Mouse (Mus musculus): ENCODE measurements around the gene Naa60. TPM values are rescaled to one million over a fixed set of nuclear protein-coding genes. Genes with fewer than 3 reads are reported as not detected.
"Not testable (repeated sequence)": the region's sequence is repeated elsewhere in the genome, so short reads cannot be mapped to it uniquely, and the experiment has no call there.

The Naa60 gene
- total RNA-seq (2021), result 10 to 100 TPM; 31.5 to 34.3 TPM
- long read RNA-seq, experiment 1, transcript Naa60-212 (7 exons, 2,424 nt), result major isoform, 10 of 29 reads
- long read RNA-seq, experiment 1, partial matches to known transcripts, result 4 of 29 reads
- long read RNA-seq, experiment 1, other reads (novel, unspliced or antisense), result 14 of 29 reads
- long read RNA-seq, experiment 2, transcript Naa60-212 (7 exons, 2,424 nt), result major isoform, 20 of 29 reads
- long read RNA-seq, experiment 2, partial matches to known transcripts, result 3 of 29 reads
- long read RNA-seq, experiment 2, other reads (novel, unspliced or antisense), result 5 of 29 reads

DNA sequence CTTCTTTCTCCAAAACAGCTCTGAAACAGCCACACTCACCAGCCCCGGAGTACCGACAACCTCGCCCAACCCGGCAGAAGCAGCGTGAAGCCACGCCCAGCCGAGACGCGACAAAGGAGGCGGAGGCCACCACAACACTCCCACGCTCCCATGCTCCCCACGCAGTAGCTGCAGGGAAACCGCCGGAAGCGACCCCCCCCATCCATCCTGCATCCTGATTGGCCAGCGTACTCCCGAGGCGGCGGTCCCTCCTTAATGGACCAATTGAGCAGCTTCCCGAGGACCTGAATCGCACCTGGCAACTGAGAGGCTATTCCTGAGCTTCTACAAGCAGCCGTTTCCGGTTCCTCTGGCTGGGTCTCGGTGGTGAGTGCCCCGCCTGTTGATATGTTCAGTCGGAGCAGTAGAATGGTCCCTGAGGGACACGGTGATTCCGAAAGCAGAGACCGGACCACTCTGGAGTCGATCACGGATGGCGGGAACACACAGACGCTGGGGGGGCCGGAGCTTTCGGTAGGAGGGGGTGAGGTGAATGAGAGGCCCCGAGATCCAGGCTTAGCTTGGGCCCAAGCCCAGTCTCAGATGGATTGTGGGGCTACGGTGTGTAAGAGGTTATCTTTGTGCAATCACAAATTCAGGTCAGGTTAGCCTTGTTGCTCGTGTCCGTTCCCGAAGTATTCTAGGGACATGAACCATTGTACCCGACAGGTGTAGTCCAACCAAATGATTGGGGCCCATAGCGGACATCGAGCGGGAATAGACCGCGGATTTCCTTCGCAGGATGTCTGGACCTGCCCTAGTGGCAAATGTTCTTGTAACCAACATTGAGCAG is at the start of gene Naa60:
Gene Naa60, plus strand, starts transcription at position 160 of the 832 bp plus-strand sequence.
- DNase-seq, result peak; percentile 82

DNA sequence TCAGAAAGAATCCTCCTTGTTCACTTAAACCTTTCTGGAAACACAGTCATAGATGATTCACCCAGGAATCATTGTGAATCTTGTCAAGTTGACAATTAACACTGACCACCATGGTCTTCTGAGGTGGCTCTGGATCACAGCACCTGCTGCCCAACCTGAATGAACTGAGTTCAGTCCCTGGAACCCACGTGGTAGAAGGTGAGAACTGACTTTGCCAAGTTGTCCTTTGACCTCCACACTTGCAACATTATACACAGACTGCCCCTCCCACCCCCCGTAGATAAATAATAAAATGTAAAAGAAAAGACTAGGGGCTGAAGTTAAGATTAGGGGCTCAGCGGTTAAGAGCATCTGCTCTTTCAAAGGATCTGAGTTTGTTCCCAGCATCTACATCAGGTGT is 44.2 kb upstream of the Naa60 start:
- no peak for DNase-seq

DNA sequence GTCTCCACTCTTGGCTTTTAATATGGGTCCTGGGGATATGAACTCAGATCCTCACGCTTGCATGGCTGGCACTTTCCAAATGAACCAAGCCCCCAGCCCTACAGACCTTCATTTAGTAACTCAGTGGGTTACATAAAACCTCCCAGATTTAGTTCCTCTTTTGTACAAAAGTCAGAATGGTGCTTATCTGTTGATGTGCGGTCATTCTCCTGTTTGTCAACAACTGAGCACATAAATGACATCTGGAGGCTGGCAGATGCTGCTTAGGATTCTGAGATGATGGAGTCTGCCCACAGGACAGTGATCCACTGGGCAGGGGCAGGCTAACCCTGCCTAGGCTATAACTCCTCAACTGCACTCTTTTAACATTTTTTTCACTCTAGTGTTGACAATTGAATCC is 42.4 kb upstream of the Naa60 start:
- no peak for DNase-seq

DNA sequence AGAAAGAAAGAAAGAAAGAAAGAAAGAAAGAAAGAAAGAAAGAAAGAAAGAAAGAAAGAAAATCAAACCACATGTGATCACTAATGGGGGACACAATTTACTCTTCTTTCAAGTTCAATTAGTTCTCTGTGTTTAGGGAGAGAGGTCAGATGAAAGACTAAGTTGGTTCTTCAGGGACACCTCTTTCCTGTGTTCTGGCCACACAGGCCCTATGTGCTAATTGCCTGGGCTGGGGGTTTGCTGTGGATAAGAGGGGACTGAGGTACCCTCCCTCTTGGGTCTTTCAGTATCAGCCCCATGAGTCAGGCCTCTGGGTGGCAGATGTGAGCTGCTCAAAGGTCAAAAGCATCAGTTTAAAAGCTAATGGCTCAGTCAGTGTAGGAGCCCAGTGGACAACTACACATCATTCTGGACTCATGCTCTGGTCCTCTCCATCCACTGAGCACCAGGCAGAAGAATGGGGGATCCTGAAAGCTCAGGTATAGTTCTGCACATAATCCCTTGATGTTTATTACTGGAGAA is 41.5 kb upstream of the Naa60 start, which contains the start of gene Olfr15:
Gene Olfr15, plus strand, starts transcription at position 291 of the 522 bp plus-strand sequence.
- DNase-seq, result no peak

DNA sequence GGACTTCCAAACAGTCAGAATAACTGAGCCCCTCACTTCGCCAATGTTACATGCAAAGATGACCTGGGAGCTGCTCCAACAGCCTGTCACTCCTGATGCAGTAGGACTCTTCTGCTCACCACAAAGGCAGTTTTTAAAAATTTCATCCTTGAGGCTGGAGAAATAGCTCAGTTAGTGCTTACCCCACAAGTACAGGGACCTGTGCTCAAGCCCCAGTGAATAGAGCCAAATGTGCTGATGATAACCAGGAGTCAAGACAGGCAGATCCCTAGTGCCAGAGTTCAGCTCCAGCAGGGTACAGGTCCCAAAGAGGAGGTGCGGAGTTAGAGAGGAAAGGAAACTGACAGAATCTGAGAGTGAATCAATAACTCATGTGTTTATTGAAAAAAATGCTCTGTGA is 36.7 kb upstream of the Naa60 start:
- no peak for DNase-seq

DNA sequence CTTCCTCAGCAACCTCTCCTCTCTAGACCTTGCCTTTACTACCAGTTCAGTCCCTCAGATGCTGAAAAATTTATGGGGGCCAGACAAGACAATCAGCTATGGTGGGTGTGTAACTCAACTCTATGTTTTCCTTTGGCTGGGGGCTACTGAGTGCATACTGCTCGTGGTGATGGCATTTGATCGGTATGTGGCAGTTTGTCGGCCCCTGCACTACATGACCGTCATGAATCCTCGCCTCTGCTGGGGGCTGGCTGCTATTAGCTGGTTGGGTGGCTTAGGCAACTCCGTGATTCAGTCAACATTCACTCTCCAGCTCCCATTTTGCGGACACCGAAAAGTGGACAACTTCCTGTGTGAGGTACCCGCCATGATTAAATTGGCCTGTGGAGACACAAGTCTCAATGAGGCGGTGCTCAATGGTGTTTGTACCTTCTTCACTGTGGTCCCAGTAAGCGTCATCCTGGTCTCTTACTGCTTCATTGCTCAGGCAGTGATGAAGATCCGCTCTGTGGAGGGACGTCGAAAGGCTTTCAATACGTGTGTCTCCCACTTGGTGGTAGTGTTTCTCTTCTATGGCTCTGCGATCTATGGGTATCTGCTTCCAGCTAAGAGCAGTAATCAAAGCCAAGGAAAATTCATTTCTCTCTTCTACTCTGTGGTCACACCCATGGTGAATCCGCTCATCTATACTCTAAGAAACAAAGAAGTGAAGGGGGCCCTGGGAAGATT is 32.9 kb upstream of the Naa60 start:
- no peak for DNase-seq

DNA sequence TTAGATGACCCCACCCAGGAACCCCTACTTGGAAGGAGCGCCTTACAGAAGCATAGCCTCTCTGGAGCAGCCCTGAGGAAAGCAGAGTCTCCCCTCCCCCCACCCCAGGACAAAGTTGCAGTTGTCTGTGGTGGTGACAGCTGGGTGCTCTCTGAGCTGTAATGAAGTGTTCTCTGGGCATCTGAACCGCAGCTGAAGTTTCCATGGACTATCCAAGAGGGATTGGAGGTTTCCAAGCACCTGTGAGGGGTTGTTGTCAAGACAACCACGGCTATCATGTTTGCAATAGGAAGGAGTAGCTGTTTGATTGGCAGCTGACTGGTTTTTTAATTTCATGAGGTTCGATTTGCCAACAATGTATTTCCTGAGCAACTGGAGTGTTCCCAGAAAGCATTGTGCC is 29.2 kb upstream of the Naa60 start:
- no peak for DNase-seq

DNA sequence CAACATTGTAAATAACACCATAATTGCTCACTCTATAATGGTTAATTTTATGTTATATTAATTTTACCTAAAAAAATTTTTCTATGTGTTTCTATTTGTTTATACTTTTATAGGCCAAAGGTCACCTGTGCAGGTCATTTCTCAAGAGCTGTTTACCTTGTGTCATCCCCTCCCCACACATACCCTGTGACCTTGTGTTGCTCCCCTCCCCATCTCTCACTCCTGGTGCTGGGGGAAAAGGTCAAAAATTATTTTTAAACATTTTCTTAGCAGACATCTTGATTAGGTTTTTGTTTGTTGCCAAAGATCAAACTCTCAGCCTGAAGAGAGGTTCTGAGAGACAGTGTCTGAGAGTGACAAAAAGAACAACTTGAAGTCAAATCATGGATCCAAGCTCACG is 28.4 kb upstream of the Naa60 start:
- no peak for DNase-seq

DNA sequence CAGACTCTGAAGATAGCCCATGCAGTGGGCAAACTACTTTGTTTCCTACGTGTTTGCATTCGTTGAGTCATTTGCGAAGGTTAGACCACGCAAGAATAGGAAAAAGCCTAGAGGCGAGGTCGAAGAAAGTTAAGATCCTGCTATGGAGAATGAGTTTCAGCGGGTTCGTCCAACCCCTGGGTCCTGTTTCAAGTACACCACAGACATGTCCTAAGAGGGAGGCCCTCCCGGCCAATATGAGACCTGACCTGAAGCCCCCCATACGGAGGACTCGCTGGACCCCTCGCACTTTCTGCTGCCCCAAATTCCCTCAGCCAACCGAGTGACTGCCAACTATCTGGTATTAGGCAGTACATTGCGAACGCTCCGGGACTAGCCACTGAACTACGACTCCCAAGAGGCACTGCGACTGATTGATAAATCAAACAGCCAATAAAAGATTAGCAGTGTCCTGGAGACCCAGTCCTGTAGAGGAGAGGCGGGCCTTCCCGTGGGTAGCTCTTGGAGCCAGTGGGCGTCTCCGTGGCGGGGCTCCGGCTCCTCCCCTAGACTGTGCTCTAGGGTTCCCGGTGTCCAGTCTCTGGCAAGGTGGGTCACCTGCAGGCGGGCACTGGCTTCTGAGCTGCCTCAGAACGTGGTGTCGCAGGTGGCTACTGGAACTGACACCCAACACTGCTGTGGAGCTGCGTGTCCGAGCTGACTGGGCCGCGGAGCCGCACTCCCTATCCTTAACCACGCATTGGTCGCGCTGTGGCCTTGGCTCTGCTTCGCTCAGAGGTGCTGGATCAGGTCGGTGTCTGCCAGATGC is 25.3 kb upstream of the Naa60 start, which contains the start of gene Zfp174:
Gene Zfp174, plus strand, starts transcription at position 558 of the 808 bp plus-strand sequence.
- peak; percentile 83 for DNase-seq

DNA sequence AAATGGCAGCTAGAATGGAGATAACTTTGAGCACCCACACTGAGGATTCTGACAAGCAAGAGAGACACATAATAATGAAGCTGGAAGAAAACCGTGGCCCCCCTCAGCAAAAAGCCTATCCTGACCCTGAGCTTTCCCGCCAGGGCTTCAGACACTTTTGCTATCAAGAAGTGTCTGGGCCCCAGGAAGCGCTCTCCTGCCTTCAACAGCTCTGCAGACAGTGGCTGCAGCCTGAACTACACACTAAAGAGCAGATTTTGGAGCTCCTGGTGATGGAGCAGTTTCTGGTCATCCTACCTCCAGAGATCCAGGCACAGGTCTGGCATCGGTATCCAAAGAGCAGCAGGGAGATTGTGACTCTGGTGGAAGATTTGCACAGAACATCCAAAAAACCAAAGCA is 24.3 kb upstream of the Naa60 start:
- DNase-seq, result no peak

DNA sequence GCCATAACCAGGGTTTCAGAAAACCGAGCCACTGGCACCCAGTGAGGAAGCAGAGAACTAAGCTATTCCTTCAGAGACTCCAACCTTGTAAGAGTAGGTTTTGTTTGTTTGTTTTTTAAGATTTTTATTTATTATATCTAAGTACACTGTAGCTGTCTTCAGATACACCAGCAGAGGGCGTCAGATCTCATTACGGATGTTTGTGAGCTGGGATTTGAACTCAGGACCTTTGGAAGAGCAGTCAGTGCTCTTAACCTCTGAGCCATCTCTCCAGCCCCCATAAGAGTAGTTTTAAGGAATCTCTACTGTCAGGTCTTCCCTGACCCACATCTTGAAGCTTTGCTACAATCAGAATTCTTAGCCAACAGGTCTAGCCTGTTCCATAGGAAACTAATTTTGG is 23.8 kb upstream of the Naa60 start:
- DNase-seq, result no peak

DNA sequence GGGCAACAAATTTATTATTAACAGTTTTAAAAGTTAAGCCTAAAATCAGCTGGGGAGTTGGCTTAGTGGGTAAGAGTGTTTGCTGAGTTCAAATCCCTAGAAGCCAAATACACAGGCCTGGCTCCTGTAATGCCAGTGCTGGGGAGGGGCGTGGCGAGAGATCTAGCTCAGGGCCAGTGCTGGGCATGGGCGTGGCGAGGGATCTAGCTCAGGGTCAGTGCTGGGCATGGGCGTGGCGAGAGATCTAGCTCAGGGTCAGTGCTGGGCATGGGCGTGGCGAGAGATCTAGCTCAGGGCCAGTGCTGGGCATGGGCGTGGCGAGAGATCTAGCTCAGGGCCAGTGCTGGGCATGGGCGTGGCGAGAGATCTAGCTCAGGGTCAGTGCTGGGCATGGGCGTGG is 20.9 kb upstream of the Naa60 start:
- not testable (repeated sequence) for DNase-seq

DNA sequence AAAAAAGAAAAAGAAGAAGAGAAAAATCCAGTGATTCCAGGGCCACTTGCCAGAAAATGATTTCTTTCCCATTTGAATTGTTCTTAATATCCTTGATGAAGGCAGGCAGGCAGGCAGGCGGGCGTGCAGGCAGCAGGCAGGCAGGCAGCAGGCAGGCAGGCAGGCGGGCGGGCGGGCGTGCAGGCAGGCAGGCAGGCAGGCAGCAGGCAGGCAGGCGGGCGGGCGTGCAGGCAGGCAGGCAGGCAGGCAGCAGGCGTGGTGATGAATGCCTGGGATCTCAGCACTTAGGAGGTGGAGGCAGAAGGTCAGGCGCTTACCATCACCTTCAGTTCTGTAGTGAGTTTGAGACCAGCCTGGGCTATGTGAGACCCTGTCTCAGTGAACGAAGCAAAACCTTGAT is 19.6 kb upstream of the Naa60 start:
- DNase-seq, result no peak

DNA sequence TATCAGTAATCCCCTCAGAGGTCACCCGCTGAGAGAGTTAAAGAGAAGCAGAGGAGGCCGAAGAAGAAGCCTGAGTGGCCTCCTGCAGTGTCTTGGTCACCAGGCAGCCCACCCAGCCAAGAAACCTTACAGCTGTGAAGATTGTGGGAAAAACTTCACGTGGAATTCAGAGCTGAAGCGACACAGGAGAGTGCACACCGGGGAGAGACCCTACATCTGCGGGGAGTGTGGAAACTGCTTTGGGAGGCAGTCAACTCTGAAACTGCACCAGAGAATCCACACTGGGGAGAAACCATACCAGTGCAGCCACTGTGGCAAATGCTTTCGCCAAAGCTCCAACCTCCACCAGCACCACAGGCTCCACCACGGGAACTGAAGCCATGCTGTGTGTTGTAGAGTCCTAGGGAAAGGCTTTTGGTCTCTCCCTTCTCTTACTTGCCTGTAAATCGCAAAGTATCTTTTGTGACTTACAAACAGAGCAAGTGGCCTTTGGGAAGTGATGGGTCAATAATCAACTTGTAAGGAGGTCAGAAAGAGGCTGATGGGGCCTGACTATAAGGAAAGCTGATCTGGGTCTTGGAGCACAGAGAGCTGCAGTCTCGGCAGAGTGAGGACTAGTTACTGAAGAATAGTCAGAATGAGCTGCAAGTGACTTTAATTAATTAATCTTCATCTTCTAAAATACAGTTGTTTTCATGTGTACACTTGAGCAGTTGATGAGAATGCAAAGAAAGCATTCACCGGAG is 17.6 kb upstream of the Naa60 start:
- no peak for DNase-seq

DNA sequence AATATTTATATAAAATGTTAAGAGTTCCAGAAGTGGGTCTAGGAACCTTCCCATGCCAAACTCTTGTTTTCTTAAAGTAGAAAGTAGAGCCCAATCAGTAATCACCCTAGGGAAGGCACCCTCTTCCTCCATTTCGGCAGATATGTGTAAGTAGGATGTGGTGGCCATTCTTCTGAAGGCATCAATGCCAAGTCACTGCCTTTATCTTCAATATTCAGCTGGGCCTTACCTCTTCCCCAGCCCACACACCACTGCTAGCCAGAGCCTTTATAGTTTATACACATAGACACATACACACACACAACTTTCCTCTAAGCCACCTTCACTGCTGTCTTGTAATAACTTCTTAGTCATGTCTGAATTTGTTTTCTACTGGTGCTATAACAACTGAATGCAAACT is 16.4 kb upstream of the Naa60 start:
- no peak for DNase-seq

DNA sequence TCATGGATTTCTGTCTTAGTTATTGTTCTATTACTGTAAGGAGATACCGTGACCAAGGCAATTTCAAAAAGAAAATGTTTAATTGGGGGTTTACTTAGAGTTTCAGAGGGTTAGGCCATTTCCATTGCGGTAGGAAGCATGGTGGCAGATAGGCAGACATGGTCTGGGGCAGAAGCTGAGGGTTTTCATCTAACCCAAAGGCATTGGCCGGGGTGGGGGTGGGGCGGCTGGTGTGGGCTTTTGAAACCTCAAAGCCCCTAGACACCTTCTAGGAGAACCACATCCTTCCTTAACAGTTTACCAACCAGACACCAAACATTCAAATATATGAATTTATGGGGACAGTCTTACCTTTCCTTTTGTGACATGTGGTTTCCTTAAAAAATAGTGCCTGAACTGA is 12.9 kb upstream of the Naa60 start:
- no peak for DNase-seq

DNA sequence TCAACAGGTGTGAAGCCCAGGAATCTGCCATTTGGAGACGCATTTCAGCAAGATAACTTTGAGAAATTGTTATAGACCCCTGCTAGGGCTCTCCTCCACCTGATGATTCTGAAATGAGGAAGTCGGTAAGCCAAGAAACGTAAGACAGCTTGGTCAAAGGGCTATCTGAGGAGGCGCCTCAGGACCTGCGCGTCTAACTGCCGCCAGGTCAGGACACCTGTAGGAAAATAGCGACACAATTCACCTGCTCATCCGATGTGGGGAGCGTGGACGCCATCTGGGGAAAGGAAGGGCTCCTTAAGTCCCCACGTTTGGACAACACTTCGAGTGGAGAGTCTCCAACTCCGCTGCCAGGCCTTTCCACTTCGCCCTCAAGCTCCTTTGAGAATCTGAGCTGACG is 360 bp upstream of the Naa60 start:
- DNase-seq, result no peak

DNA sequence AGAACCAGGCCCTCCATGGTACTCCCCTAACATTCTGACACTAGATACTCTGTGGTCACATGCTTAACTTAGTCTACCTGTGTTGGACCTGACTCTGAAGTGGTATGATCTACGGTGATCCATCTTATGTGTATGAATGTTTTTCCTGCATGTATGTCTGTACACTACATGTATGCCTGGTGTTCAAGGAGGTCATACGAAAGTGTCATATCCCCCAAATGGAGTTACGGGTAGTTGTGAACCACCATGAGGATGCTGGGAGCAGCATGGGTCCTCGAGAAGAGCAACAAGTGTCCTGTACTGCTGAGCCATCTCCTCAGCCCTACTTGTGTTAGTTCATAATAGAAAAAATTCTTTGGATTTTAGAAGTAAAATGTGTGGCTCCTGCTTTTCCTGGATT is 4.2 kb downstream of the Naa60 start:
- no peak for DNase-seq

DNA sequence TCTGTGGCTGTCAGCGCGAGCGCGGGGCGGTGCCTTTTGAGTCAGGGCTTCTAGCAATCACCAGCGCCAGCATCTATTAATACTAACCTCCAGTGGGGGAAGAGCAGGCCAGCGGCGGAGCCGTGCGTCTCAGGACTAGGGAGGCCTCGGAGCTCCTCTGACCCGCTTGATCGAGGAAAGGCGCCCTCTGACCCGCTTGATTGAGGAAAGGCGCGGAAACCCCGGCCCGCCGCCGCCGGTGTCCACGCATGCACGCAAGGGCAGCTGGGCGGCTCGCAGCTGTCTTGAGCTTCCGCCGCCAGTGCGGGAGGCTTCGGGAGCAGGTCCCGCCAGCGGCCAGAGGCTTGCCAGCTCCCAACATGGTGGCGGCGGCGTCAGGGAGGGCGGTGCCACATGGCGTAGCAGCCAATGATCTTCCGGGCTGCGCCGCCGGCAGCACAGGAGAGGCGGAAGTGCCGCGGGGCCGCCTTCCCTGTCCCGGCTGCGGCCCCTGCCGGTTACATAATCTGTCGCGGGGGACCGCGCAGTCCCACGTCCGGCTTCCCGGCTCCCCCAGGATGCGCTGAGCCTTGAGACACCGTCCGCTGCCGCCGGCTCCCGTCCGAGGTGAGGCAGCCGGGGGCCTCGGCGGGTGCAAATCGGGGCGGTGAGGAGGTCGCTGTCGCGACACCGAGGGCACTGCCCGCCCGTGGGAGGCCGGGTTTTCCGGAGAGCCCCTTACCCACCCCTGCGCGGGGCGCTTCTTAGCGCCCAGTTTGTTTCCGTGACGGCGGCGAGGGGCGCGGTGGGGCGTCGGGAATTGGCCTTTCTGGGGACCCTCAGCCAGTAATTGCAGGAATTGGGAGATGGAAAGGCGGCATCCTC is 12.3 kb downstream of the Naa60 start, which contains the start of the genes Zfp597 and Gm20695:
Gene Zfp597, minus strand, starts transcription at position 361 of the 864 bp plus-strand sequence.
Gene Gm20695, plus strand, starts transcription at position 448 of the 864 bp plus-strand sequence.
- DNase-seq, result peak; percentile 95

Data from gastrocnemius, postnatal 10 days (tissue).